Mouse (Mus musculus) neural tube, embryonic 10.5 days (tissue): ENCODE data around the gene Tnni2.

Experiments
- DNase-seq: peaks from one replicate; pipeline ENCODE4 v3.0.0-alpha.2; 2017; ENCODE audit warnings: low spot score; ENCODE audit errors: extremely low spot score

Gene Tnni2

DNA sequence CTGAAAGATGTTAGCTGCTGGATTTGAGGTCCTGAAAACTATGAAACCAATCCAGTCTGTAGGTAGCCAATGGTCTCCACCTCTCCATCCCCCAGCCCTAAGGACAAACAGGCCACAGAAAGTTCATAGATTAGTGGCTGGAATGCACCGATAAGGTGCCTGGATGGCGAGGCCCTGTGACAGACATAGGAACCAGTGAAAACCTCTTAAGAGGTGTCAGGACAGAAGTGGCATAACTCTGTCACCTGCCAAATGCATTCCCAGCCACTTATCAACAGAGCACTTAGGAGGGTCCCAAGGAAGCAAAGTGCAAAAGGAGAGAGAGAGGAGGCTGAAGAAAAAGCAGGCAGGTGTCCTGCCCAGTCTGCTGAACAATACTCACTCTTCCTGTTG lies 17.7 kb downstream of the Tnni2 start:
- DNase-seq, result no peak

DNA sequence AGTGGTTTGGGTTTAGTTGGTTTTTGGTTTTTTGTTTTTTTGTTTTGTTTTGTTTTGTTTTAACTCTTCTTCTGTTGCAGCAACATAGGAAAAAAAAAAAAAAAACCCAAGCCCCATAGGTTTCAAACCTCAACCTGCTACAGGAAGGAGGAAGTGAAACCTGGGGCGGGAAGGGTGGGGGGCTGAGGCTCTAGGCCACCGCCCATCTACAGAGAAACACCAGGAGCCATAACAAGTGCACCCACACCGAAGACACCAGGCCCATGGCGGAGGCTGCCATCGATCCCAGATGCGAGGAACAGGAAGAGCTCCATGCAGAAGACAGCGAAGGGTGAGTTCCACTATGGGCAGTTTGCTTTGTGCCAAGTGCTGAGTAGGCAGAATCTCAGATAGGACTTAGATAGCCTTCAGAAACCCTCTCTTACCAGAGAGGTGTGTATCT lies 19.0 kb downstream of the Tnni2 start, which contains the start of gene Lsp1:
TSS of gene Lsp1 (plus strand) at position 174 of the 442 bp plus-strand sequence.
- DNase-seq, result no peak

DNA sequence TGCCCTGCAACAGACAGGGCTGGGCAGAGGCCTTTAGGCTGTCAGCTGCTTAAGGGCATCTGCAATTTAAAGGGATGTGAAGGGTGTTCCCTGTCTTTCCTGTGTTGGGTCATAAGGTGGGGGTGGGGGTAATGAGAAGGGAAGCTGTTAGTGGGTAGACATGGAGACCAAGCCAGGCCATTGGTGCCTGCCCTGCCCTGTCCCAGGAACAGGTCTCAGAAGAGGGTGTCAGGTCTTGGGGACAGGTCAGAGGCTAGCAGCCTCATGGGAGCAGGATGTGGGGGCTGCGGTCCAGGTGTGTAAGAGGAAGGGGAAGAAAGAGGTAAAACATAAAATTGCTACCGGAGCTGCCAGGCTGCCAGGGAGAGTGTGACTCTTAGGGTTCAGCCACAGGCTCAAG lies 19.8 kb downstream of the Tnni2 start:
- DNase-seq, result no peak

DNA sequence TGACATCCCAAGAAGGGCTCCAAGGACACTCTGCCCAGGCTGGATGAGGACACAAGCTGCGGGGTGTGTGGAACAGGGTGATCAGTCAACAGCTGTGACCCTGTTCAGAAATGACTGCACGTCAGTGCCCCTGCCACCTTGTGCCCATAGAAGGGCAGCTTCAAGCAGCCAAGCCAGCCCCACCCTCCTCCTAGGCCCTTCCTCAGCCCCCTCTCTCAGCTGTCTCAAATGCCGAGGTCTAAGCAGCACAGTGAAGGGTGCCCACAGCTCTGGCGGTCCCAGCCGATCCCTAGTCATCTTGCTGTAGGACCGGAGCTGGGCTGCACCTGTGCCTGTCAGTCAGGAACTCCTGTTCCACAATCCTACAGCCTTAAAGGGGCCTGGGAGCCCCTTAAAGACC lies 20.6 kb downstream of the Tnni2 start:
- DNase-seq, result no peak

DNA sequence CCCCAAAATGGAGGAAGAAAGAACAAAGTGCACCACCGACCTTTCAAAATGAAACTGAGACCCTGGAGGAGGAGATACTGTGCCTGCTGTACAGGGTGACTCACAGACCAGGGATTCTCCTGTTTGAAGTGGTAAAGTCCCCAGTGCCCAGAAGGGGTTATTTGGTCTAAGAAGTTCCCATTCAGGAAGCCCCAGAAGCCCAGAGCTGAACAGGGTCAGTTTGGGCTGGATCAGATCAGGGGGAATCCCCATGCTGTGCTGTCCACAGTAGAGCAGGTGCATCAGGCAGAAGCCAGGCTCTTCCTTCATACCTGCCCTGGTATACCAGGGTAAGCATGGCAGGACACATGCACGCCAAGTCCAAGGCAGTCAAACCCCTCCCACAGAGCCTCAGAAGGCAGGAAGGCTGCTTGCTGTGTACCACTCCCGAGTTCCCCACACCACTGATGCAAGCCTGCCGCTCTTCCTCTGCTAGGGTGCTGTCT lies 21.0 kb downstream of the Tnni2 start:
- no peak for DNase-seq

DNA sequence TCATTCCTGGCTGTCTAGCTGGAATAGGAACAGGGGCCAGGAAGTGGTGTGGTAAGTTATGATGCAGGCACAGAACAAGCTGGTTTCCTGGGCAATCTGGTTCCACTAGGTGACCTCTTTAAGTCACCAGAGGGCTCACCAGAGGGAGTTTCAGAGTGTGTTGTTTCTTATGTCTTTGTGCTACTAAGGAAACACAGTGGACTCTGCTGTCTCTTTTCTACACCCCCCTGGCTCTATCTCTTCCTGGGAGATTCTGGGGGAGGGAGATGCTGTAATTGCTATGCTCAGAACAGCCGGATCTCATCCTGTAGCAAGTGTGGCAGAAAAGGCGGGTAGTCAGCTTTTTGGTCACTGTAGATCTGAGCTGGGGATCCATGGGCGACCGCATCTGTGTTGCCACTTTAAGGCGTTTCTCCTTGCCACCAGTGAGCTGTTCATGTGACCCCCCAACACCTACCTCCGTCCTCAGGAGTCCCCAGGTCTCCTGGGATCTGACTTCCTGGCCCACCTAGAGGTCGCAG lies 28.6 kb downstream of the Tnni2 start:
- DNase-seq, result no peak

DNA sequence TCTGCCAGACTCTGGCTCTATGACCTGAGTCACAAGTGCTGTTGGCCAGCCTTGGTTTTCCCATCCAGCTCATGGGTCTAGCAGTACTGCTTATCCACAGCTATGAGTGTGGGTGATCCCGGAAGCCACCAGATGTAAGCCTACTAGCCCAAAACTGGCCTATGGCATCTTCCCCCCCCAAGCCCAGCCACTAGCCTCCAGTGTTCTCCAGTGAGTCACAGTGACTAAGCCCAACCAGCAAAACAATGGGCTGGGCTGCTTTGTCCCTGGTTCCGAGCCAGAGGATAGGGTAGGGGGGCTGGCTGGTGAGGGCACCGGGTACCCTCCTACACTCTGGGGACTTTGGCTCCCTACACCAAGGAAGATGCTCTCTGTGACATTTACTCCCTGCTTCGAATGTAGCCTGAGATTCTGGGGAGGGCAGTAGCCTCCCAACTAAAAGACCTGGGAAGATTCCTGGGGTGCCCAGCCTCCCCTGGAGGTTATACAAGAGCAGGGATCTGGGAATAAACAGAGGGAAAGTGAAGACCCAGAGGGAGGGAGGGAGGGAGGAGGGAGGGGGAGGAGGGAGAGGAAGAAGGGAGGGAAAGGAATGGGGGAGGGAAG lies 29.3 kb downstream of the Tnni2 start:
- peak; percentile 51 for DNase-seq

DNA sequence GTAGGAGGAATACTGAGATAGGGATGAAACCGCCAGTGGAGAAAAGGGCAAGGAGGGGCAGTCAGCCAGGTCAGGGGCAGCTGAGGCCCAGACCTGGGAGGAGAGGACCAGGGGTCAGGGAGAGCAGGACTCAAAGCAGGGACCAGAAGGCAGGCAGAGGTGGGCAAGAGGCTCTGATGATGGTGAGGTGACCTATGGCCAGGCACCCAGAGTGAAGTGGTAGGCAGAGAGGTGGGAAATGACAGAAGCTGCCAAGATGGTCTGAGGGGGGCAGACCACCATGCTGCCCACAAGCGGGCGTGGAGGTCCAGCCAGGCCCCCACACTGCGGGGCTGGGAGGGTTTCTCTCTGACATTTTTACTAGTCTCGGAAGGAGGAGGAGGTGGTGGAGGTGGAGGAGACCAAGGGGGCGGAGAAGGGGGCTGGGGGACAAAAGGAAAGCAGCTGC lies 29.8 kb downstream of the Tnni2 start:
- no peak for DNase-seq

DNA sequence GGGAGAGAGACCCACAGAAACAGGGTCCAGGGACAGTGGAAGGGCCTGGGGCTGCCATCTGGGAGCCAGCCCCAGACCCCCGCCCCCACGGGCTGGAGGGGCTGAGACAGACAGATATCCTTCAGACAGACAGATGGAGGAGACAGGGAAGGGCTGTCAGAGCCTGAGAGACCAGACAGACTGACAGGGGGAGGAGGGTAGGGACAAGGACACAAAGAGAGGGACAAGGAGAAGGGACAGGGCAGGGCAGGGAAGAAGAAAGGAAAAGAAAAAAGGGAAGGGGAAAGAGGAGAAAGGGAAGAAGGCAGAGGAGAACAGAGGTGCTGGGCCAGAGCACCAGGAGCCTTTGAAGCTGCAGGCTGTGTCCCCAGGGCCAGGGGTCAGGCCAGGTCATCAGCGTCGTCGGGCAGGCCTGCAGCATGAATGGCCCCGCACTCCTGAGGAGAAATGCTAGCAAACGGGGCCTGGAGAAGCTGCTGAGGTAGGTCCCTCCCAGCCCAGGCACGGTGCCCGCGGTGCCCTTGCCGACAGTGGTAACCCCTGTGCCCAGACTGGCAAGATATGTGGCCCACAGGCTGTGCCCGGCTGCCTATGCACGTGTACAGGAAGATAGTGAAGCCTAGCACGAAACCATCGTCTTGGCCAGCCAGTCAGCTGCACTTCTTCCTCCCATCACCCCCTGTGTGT lies 30.4 kb downstream of the Tnni2 start:
- peak; percentile 41 for DNase-seq

DNA sequence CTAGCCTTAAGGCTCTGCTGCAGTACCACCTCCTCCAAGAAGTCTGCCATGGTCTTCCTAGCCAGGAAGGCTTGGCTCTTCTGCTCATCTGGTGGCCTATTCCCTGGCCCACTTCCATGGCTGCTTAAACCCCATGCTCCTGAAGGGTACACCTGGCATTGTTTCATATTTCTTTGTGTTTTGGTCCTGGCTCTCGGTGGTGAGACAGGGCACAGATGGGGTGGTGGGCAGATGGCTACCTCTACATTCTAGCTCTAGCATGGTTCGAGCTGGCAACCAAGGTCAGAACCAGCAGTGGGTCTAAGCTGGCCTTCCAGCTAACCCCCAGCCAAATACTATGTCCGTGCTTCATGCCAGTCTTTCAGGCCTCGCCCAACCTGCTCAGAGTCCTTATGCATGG lies 31.3 kb downstream of the Tnni2 start:
- DNase-seq, result no peak

DNA sequence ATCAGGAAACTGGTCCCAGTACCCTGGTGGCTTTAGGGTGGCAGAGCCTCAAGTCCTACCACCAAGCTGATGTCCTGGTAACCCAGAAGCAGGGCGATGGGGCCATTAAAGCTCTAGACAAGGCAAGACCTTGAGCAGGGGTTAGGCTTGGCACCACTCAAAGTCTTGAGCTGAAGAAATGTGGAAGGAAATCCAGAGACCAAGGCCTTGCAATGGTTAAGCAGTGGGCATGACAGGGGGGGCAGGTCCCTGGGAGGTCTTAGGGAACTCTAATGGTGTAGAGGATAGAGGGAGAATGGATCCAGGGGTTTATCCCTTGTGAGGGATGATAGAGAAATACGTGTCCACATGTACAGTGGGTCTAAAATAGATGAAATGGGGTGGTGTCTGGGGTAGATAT lies 31.9 kb downstream of the Tnni2 start:
- DNase-seq, result no peak

DNA sequence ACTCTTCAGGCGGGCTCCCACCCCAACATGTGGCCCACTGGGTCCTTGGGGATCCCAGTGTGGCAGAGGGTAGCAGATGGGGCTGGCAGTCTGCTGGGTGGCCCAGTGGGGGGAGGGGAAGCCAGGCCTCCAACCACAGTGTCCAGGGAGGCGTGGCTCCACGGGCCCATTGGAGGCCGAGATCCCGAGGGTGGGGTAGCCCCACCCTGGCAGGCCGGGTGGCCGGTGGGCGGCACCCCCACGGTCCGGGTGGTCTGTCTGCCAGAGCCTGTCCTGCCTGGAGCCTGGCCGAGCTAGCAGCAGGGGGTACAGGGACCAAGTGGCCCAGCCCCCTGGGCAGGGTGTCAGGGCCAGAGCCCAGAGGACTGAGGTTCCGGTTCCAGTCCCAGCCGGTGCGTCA lies 33.2 kb downstream of the Tnni2 start:
- DNase-seq, result no peak

DNA sequence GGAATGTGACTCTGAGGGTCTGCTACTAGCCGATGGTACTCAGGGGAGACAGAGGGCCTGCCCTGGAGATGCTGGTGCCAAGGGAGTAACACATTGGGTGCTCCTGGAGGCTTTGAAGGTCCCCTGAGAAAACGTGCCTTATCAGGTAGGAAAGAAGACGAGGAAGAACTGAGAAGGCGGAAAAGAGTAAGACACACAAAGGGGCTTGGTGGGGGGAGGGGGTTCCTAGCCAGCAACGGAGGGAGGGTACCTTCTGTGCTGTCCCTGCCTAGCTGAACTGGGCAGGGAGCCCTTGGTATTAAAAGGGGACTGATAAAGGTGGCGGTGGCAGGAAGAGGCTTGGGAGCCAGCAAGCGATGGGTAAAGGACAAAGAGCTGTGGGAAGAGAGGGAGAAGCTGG lies 34.0 kb downstream of the Tnni2 start:
- DNase-seq, result no peak

DNA sequence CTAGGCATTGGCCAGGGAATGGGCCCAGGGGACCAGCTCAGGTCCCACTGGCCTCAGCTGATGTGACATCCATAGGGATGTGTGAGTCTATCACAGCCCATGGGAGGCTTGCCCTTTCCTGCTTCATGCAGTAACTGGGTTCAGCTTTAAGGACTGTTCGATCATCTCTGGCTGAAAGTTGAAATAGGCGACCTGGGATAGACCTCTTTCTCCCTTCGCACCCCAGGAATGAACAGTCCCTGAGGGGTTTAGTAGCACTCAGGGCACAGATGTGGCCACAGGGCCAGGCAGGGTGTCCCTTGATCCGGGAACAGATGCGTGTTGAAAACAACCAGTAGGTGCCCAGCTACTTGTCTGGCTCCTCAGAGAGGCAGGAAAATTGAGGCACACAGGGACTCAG lies 34.7 kb downstream of the Tnni2 start:
- DNase-seq, result no peak

DNA sequence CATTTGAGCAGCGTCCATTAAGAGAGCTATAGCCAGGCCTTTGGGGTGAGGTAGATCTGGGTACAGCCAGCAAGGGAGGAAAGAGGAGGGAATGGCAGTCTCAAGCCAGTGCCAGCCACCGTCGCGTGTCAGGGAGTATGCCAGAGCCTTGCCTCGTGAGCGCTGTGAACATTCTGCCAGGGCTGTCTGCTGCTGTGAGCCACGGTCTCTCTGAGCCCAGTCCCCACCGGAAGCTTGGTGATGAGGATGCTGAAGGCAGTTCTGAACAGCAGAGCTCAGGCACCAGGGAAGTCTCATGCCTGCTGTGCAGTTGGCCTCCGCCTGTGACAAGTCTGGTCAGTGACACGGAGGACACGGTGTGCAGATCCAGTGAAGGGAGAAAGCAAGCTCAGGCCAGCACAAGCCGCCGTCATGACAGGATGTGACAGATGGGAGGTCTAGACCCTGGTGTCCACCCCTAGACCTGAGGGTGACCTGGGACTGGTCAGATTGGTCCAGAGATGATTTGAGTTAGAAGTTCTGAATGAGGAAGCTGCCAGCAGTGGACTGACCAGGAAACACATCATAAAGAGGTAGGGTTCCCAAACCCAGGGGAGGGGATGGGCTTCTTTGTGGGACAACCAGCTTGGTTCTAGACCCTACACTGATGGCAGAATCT lies 35.3 kb downstream of the Tnni2 start:
- DNase-seq, result no peak

DNA sequence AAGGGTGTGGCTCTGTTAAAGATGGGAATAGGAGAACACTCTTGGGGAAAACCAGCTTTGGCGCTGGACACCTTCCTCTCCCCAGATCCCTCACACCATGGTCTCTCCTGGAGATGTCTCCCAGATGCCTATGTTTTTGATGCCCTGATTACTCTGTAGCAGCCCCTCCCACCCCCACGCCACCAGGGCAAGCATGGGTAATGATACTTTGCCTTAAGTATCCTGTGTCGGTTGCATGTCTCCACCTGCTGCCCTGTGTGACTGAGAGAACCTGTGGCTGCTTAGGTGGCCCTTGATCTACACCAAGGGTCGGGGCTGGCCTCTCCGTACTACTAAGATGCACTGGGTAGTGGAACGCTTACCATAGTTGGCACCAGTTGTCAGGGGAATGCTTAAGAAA lies 36.4 kb downstream of the Tnni2 start:
- no peak for DNase-seq

DNA sequence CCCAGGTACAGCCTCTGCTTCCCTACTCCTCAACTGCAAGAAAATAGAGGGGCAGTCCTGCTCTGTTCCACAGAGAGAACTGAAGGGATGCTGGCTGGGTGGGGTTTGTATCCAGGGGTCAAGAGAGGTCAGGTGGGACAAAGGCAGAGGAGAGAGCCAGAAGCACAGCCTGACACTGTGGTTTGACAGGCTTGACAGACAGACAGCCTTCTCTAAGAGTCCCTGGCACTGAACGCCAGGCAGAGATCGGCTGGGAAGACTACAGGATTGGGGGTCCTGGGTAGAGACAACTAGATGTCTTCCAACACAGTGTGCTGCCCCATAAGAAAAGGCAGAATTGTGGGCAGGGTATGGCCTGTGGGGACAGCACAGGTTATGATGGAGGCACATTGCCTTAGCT lies 37.0 kb downstream of the Tnni2 start:
- no peak for DNase-seq

DNA sequence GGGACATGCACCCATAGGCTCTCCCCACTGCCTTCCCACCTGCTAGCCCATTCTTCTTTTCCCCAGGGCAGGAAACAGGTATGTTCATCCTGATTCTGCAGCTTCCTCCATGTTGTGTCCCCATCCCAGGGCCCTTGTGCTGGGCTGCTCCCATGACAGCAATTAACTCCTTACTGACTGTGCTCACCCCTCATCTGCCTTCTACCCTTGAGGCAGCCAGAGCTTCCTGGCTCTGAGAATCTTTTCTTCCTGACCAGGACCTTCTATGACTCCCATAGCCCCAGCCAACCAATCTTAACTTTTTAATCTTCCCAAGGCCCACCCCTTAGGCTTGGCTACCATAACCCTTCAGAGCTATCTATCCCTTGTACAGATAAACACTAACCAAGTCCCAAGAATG lies 37.7 kb downstream of the Tnni2 start:
- no peak for DNase-seq

DNA sequence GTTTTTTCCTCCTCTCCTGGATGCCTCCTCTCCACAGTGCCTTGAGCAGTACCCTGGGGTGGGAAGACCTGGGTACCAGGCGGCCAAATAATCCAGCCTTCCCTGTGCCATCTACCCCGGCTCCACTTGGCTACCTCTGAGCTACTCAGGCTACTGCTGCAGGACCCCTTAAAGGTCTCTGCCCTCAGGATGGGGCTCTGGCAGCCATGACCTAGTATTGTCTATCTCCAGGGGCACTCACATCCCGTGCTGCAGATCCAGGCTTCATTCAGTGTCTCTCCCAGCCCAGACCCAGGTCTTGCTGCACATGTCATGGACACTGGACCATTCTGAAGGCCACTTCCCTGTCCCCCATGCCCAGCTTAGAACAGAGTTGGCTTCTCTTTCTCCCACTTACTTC lies 38.3 kb downstream of the Tnni2 start:
- no peak for DNase-seq

DNA sequence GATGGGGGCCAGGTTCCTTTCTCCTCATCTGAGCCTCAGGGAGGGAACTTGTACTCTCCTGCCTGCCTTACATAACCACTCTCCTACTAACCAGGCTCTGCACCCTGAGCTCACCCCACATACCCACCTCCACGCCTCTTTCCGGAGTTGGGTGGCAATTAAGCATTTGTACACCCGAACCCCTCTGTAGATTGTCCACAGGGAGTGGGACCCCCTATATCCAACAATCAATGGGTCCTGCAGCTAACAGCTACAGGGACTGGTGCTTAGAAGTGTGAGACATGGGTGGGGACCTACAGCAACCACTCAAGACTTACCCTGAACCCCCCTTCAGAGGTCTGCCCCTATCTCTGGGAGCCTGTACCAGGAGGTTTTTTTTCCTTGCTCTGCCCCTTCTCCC lies 39.1 kb downstream of the Tnni2 start:
- DNase-seq, result no peak

DNA sequence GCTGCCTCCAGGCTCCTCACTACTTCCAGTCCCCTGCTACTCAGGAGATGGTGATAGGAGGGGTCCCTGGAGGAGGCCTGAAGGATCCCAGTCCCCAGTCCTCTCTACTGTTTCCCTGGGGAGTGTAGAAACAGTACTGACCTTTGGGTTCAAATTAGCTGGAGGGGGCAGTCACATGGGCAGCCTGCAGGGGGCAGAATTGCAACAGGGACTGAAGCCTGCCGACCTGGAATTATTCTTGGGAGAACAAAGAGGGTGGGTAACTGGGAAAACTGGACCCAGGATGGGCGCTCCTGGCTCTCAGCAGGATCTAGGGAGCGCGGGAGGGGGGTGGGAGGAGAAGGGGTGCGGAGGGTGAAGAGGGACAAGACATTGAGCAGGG lies 39.6 kb downstream of the Tnni2 start:
- peak; percentile 84 for DNase-seq

DNA sequence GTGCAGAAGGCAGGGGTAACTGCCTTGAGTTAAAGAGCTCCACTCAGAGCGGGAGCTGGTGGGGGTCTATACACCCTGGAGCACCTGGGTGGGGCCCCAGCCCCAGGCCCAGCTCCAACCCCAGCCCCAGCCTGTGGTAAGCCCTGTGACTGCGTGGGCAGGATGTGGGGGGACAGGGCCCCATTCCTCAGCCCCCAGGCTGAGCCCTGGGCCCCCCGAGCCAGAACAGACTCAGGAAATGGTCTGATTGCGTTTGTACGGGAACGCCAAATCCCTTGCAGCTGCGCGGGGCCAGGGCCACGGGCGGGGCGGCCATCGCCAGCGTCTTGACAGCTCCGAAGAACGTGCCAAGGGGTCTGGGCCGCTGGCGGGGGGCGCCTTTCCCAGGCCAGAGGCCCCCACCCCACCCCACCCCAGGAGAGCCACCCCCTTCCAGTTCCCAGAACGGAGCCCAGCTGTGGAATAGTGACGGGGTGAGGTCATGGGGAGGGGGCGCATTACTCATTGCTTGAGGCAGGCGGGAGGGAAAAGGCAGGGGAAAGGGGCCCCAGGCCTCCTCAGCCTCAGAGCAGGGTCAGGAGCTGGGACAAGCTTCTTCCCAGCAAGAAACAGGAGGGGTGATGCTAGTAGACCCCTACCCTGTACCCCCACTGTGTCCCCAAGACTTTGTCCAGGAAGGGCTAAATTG lies 40.1 kb downstream of the Tnni2 start:
- DNase-seq, result peak; percentile 80
